Mouse (Mus musculus) heart, embryonic 15.5 days (tissue): ENCODE data around the gene Obox6. TPM values are rescaled to one million over a fixed set of nuclear protein-coding genes. Genes with fewer than 3 reads are reported as not detected.

Experiments used
- ATAC-seq: fragments of 200-750 bp; cut with Nextera tagmentation; replicated peaks from 2 replicates; pipeline ENCODE4 v1.8.0; 2017; ENCODE audit warnings: low read depth, moderate TSS enrichment; ENCODE audit not compliant: insufficient number of reproducible peaks, insufficient read depth, low FRiP score
- H3K27ac ChIP-seq: fragments of 300-500 bp; sonication (generic); 2 replicates; pipeline ENCODE4 v1.5.1; 2015; ENCODE audit warnings: mild to moderate bottlenecking, inconsistent platforms
- H3K27me3 ChIP-seq: fragments of 300-500 bp; sonication (generic); 2 replicates; pipeline ENCODE4 v1.6.1; 2015; ENCODE audit warnings: inconsistent platforms
- H3K36me3 ChIP-seq: fragments of 300-500 bp; sonication (generic); 2 replicates; pipeline ENCODE4 v1.6.1; 2015; ENCODE audit warnings: mild to moderate bottlenecking, inconsistent platforms
- H3K4me1 ChIP-seq: fragments of 300-500 bp; sonication (generic); replicated peaks from 2 replicates; pipeline ENCODE4 v1.6.1; 2015; ENCODE audit warnings: inconsistent platforms
- H3K4me2 ChIP-seq: fragments of 300-500 bp; sonication (generic); 2 replicates; pipeline ENCODE4 v1.6.1; 2015; ENCODE audit warnings: inconsistent platforms, mild to moderate bottlenecking, moderate library complexity
- H3K4me3 ChIP-seq: fragments of 300-500 bp; sonication (generic); 2 replicates; pipeline ENCODE4 v1.5.1; 2015; ENCODE audit warnings: mild to moderate bottlenecking, inconsistent platforms
- H3K9ac ChIP-seq: fragments of 300-500 bp; sonication (generic); 2 replicates; pipeline ENCODE4 v1.6.1; 2015; ENCODE audit warnings: mild to moderate bottlenecking, inconsistent platforms
- H3K9me3 ChIP-seq: fragments of 300-500 bp; sonication (generic); replicated peaks from 2 replicates; pipeline ENCODE4 v1.6.1; 2016; ENCODE audit warnings: inconsistent platforms
- WGBS: fragments of 180-500 bp; shearing (Covaris S2); methylation state at CpG from one replicate; pipeline ENCODE4 v1.1.7; 2015; ENCODE audit warnings: mixed read lengths; 5-methylcytosine and 5-hydroxymethylcytosine counted together
- polyA plus RNA-seq: library from polyadenylated mRNA; unstranded; fragments of >200 nt; fragmentation: Nextera tagmentation; extraction: Ambion mirVana; gene quantifications from 2 replicates; pipeline ENCODE4 v1.2.1, GENCODE M21; 2015

Gene Obox6
- polyA plus RNA-seq, result not detected in 2 replicates

DNA sequence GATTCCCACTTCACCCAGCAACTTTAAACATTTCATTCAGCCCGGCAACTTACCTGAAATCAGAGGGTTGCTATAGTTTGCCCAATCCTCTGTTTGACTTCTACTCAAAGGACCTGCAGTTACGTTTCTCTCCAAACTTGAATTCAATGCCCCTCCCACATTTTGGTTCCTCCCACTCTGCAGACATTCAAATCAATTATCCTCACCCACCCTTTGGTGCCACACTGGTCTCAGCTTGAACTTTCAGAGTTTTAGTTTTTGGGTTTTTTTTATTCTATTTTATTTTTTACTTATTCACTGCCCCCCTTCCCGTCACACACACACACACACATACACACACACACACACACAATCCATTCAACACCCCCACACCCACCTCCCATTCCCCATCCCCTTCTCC is at the start of gene Obox6:
TSS of gene Obox6 (minus strand) at position 101 of the 400 bp plus-strand sequence.
- Histone ChIP-seq H3K4me2 (no peak within 1 kb of the TSS), H3K27ac (no peak within 1 kb of the TSS), H3K4me1 (no peaks in the 10 kb centered on the region), H3K9ac (no peak within 1 kb of the TSS), H3K36me3 (no peaks in the 10 kb centered on the region), H3K27me3 (no peaks in the 10 kb centered on the region), H3K9me3 (peaks cover 11% of the 10 kb centered on the region; the same call in 1 of the 2 replicates), H3K4me3 (no peak within 1 kb of the TSS)
- WGBS, result 73% methylated on average over 3 of the region's 3 CpGs
- ATAC-seq, result no peak

GRCm38 (mm10) chr7:15884127-15884526 is 44.6 kb upstream of the Obox6 start:
- H3K27ac ChIP-seq, result no peak overlapping the region
- no peak for ATAC-seq
- no peaks in the 10 kb centered on the region for H3K27me3 ChIP-seq
- no peak overlapping the region for H3K4me3 ChIP-seq
- no peaks in the 10 kb centered on the region for H3K9me3 ChIP-seq
- no peak overlapping the region for H3K4me2 ChIP-seq
- no peaks in the 10 kb centered on the region for H3K36me3 ChIP-seq
- 83% methylated on average over 2 of the region's 2 CpGs for WGBS
- no peak overlapping the region for H3K9ac ChIP-seq
- no peaks in the 10 kb centered on the region for H3K4me1 ChIP-seq

DNA sequence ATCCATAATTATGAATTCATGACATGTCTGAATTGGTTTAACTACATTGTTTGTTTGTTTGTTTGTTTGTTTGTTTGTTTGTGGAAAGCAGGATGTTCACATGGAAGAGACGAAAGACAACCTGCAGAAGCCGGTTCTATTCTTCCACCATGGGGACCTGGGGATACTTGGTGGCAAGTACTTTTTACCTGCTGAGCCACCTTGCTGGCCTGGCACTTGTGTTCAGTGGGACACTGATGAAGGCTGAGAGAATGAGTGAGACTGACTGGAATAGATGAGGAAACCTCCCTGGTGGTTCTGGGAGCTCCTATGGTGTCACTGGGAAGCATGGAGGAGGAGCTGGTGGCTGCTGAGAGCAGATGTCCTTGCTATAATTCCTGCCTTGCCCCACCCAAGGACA is 42.8 kb upstream of the Obox6 start, which contains the start of gene Crxos:
TSS of gene Crxos (plus strand) at position 301 of the 400 bp plus-strand sequence.
- WGBS, result 83% methylated on average over 2 of the region's 2 CpGs
- Histone ChIP-seq H3K4me3 (no peak within 1 kb of the TSS), H3K4me2 (no peak within 1 kb of the TSS), H3K27me3 (no peaks in the 10 kb centered on the region), H3K9me3 (no peaks in the 10 kb centered on the region), H3K4me1 (no peaks in the 10 kb centered on the region), H3K36me3 (no peaks in the 10 kb centered on the region), H3K27ac (no peak within 1 kb of the TSS), H3K9ac (no peak within 1 kb of the TSS)
- no peak for ATAC-seq

DNA sequence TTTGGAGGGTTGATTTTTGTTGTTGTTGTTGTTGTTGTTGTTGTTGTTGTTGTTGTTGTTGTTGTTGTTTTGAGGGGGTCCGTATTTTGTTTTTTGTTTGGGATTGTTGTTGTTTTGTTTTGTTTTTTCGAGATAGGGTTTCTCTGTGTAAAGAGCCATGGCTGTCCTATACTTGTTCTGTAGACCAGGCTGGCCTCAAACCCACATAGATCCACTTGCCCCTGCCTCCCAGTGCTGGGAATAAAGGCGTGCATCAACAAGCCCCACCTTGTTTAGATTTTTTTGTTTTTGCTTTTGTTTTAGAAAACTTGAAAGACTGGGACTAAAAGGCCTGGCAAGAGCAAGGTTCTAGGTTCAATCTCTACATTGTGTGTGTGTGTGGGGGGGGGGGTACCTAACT is 42.4 kb upstream of the Obox6 start:
- WGBS, result 59% methylated on average over 3 of the region's 3 CpGs
- Histone ChIP-seq H3K9me3 (no peaks in the 10 kb centered on the region), H3K36me3 (no peaks in the 10 kb centered on the region), H3K27ac (no peak overlapping the region), H3K27me3 (no peaks in the 10 kb centered on the region), H3K4me3 (no peak overlapping the region), H3K9ac (no peak overlapping the region), H3K4me2 (no peak overlapping the region), H3K4me1 (no peaks in the 10 kb centered on the region)
- ATAC-seq, result no peak

- no peak overlapping the region for H3K27ac ChIP-seq
- H3K4me2 ChIP-seq, result no peak overlapping the region
- H3K27me3 ChIP-seq, result no peaks in the 10 kb centered on the region
- 10% methylated on average over 7 of the region's 7 CpGs for WGBS
- no peaks in the 10 kb centered on the region for H3K36me3 ChIP-seq
- no peaks in the 10 kb centered on the region for H3K4me1 ChIP-seq
- H3K9me3 ChIP-seq, result no peaks in the 10 kb centered on the region
- no peak for ATAC-seq
- no peak overlapping the region for H3K9ac ChIP-seq
- H3K4me3 ChIP-seq, result no peak overlapping the region
Observed at GRCm38 (mm10) chr7:15881388-15881787, 41.9 kb upstream of the Obox6 start.

GRCm38 (mm10) chr7:15879756-15880155 is 40.3 kb upstream of the Obox6 start, which contains the start of gene Crx:
Gene Crx, minus strand, starts transcription at chr7:15879968.
- Histone ChIP-seq H3K36me3 (no peaks in the 10 kb centered on the region), H3K4me3 (no peak within 1 kb of the TSS), H3K4me2 (no peak within 1 kb of the TSS), H3K9ac (no peak within 1 kb of the TSS), H3K27me3 (no peaks in the 10 kb centered on the region), H3K27ac (no peak within 1 kb of the TSS), H3K4me1 (no peaks in the 10 kb centered on the region), H3K9me3 (no peaks in the 10 kb centered on the region)
- 24% methylated on average over 4 of the region's 4 CpGs for WGBS
- no peak for ATAC-seq

GRCm38 (mm10) chr7:15864104-15864503 is 24.6 kb upstream of the Obox6 start:
- Histone ChIP-seq H3K9me3 (no peaks in the 10 kb centered on the region), H3K9ac (no peak overlapping the region), H3K36me3 (no peaks in the 10 kb centered on the region), H3K27me3 (no peaks in the 10 kb centered on the region), H3K27ac (no peak overlapping the region), H3K4me1 (no peaks in the 10 kb centered on the region), H3K4me2 (no peak overlapping the region), H3K4me3 (no peak overlapping the region)
- WGBS, result 63% methylated on average over 4 of the region's 4 CpGs
- ATAC-seq, result no peak

- 36% methylated on average over 2 of the region's 2 CpGs for WGBS
- no peaks in the 10 kb centered on the region for H3K4me1 ChIP-seq
- H3K9me3 ChIP-seq, result no peaks in the 10 kb centered on the region
- no peak for ATAC-seq
- H3K27me3 ChIP-seq, result no peaks in the 10 kb centered on the region
- H3K9ac ChIP-seq, result no peak overlapping the region
- no peak overlapping the region for H3K27ac ChIP-seq
- H3K4me3 ChIP-seq, result no peak overlapping the region
- H3K36me3 ChIP-seq, result no peaks in the 10 kb centered on the region
- no peak overlapping the region for H3K4me2 ChIP-seq
Observed at GRCm38 (mm10) chr7:15859657-15860056, 20.2 kb upstream of the Obox6 start.

Other genes starting within 250 kb of the Obox6 start
- not detected in 2 replicates for gene Obox3, start 199.8 kb downstream of the Obox6 start, polyA plus RNA-seq
- not detected in 2 replicates for gene Obox5, start 89.5 kb downstream of the Obox6 start, polyA plus RNA-seq
- gene Crx, start 40.3 kb upstream of the Obox6 start, polyA plus RNA-seq, result not detected in 2 replicates
- not detected in 2 replicates for gene Crxos, start 42.9 kb upstream of the Obox6 start, polyA plus RNA-seq
- gene Selenow, start 82.7 kb upstream of the Obox6 start, polyA plus RNA-seq, result 644 and 688 TPM in 2 replicates
- gene Nop53, start 106.4 kb upstream of the Obox6 start, polyA plus RNA-seq, result 118 and 124 TPM in 2 replicates
- 62.8 TPM in 2 replicates for gene Ehd2, start 127.9 kb upstream of the Obox6 start, polyA plus RNA-seq
- 3.5 and 5.7 TPM in 2 replicates for gene Bicra, start 208.2 kb upstream of the Obox6 start, polyA plus RNA-seq
- not detected in 2 replicates for gene Zfp541, start 222.1 kb upstream of the Obox6 start, polyA plus RNA-seq